Mouse (Mus musculus): ENCODE data around the gene Exoc4. TPM values are rescaled to one million over a fixed set of nuclear protein-coding genes. Genes with fewer than 3 reads are reported as not detected.

The Exoc4 gene
- polyA plus RNA-seq, 1 experiment = 15.5 TPM

GRCm38 (mm10) chr6:33899973-33900372, 651.1 kb downstream of the Exoc4 start:
- Histone ChIP-seq H3K4me3 (ENCODE audit: insufficient read depth, low read depth, low read length) (no peak overlapping the region), H3K4me1 (ENCODE audit: control insufficient read depth, insufficient read depth, insufficient read length, low read length) (no peaks in the 10 kb centered on the region)

GRCm38 (mm10) chr6:33900615-33901014, 651.7 kb downstream of the Exoc4 start:
- Histone ChIP-seq H3K4me3 (ENCODE audit: insufficient read depth, low read depth, low read length) (no peak overlapping the region), H3K4me1 (ENCODE audit: control insufficient read depth, insufficient read depth, insufficient read length, low read length) (no peaks in the 10 kb centered on the region), H3K27ac (replicated peaks; ENCODE audit: low read depth, low read length) (no peak overlapping the region)

More at GRCm38 (mm10) chr6:33899973-33900372, 651.1 kb downstream of the Exoc4 start:
- no peak overlapping the region for H3K27ac ChIP-seq (replicated peaks; ENCODE audit: low read depth, low read length)

- no peaks in the 10 kb centered on the region for H3K4me1 ChIP-seq (ENCODE audit: control insufficient read depth, insufficient read depth, insufficient read length, low read length)
- no peak overlapping the region for H3K27ac ChIP-seq (replicated peaks; ENCODE audit: low read depth, low read length)
- no peak overlapping the region for H3K4me3 ChIP-seq (ENCODE audit: insufficient read depth, low read depth, low read length)
These were observed 656.2 kb downstream of the Exoc4 start for GRCm38 (mm10) chr6:33905099-33905498.

GRCm38 (mm10) chr6:33910671-33911070, 661.8 kb downstream of the Exoc4 start:
- H3K27ac ChIP-seq (replicated peaks; ENCODE audit: low read depth, low read length) = no peak overlapping the region
- no peak overlapping the region for H3K4me3 ChIP-seq (ENCODE audit: insufficient read depth, low read depth, low read length)
- no peaks in the 10 kb centered on the region for H3K4me1 ChIP-seq (ENCODE audit: control insufficient read depth, insufficient read depth, insufficient read length, low read length)

GRCm38 (mm10) chr6:33913072-33913471, 664.2 kb downstream of the Exoc4 start:
- no peak overlapping the region for H3K27ac ChIP-seq (replicated peaks; ENCODE audit: low read depth, low read length)

GRCm38 (mm10) chr6:33913486-33913885, 664.6 kb downstream of the Exoc4 start:
- no peak overlapping the region for H3K4me3 ChIP-seq (ENCODE audit: insufficient read depth, low read depth, low read length)
- H3K4me1 ChIP-seq (ENCODE audit: control insufficient read depth, insufficient read depth, insufficient read length, low read length) = no peaks in the 10 kb centered on the region
- H3K27ac ChIP-seq (replicated peaks; ENCODE audit: low read depth, low read length) = no peak overlapping the region

More at GRCm38 (mm10) chr6:33913072-33913471, 664.2 kb downstream of the Exoc4 start:
- H3K4me3 ChIP-seq (ENCODE audit: insufficient read depth, low read depth, low read length) = no peak overlapping the region
- H3K4me1 ChIP-seq (ENCODE audit: control insufficient read depth, insufficient read depth, insufficient read length, low read length) = no peaks in the 10 kb centered on the region

- no peak overlapping the region for H3K27ac ChIP-seq (replicated peaks; ENCODE audit: low read depth, low read length)
- no peaks in the 10 kb centered on the region for H3K4me1 ChIP-seq (ENCODE audit: control insufficient read depth, insufficient read depth, insufficient read length, low read length)
- no peak overlapping the region for H3K4me3 ChIP-seq (ENCODE audit: insufficient read depth, low read depth, low read length)
These were observed 665.1 kb downstream of the Exoc4 start for GRCm38 (mm10) chr6:33913964-33914363.

GRCm38 (mm10) chr6:33923571-33923970, 674.7 kb downstream of the Exoc4 start:
- no peak overlapping the region for H3K4me3 ChIP-seq (ENCODE audit: insufficient read depth, low read depth, low read length)
- H3K27ac ChIP-seq (replicated peaks; ENCODE audit: low read depth, low read length) = no peak overlapping the region
- no peaks in the 10 kb centered on the region for H3K4me1 ChIP-seq (ENCODE audit: control insufficient read depth, insufficient read depth, insufficient read length, low read length)

GRCm38 (mm10) chr6:33924888-33925287, 676.0 kb downstream of the Exoc4 start:
- Histone ChIP-seq H3K27ac (replicated peaks; ENCODE audit: low read depth, low read length) (no peak overlapping the region), H3K4me1 (ENCODE audit: control insufficient read depth, insufficient read depth, insufficient read length, low read length) (no peaks in the 10 kb centered on the region), H3K4me3 (ENCODE audit: insufficient read depth, low read depth, low read length) (no peak overlapping the region)

GRCm38 (mm10) chr6:33929342-33930086, 680.6 kb downstream of the Exoc4 start:
- no peak overlapping the region for H3K4me3 ChIP-seq (ENCODE audit: insufficient read depth, low read depth, low read length)
- H3K27ac ChIP-seq (replicated peaks; ENCODE audit: low read depth, low read length) = no peak overlapping the region
- no peaks in the 10 kb centered on the region for H3K4me1 ChIP-seq (ENCODE audit: control insufficient read depth, insufficient read depth, insufficient read length, low read length)

- H3K4me1 ChIP-seq (ENCODE audit: control insufficient read depth, insufficient read depth, insufficient read length, low read length) = no peaks in the 10 kb centered on the region
- H3K27ac ChIP-seq (replicated peaks; ENCODE audit: low read depth, low read length) = no peak overlapping the region
- no peak overlapping the region for H3K4me3 ChIP-seq (ENCODE audit: insufficient read depth, low read depth, low read length)
These were observed 681.4 kb downstream of the Exoc4 start for GRCm38 (mm10) chr6:33930087-33930945.

- Histone ChIP-seq H3K27ac (replicated peaks; ENCODE audit: low read depth, low read length) (no peak overlapping the region), H3K4me3 (ENCODE audit: insufficient read depth, low read depth, low read length) (no peak overlapping the region), H3K4me1 (ENCODE audit: control insufficient read depth, insufficient read depth, insufficient read length, low read length) (no peaks in the 10 kb centered on the region)
These were observed 689.0 kb downstream of the Exoc4 start for GRCm38 (mm10) chr6:33937906-33938305.

- no peak overlapping the region for H3K27ac ChIP-seq (replicated peaks; ENCODE audit: low read depth, low read length)
- H3K4me3 ChIP-seq (ENCODE audit: insufficient read depth, low read depth, low read length) = no peak overlapping the region
- H3K4me1 ChIP-seq (ENCODE audit: control insufficient read depth, insufficient read depth, insufficient read length, low read length) = no peaks in the 10 kb centered on the region
These were observed 690.3 kb downstream of the Exoc4 start for GRCm38 (mm10) chr6:33939169-33939568.

- Histone ChIP-seq H3K27ac (replicated peaks; ENCODE audit: low read depth, low read length) (no peak overlapping the region), H3K4me3 (ENCODE audit: insufficient read depth, low read depth, low read length) (no peak overlapping the region), H3K4me1 (ENCODE audit: control insufficient read depth, insufficient read depth, insufficient read length, low read length) (no peaks in the 10 kb centered on the region)
These were observed 698.1 kb downstream of the Exoc4 start for GRCm38 (mm10) chr6:33946911-33947489.

GRCm38 (mm10) chr6:33950113-33950512, 701.2 kb downstream of the Exoc4 start:
- no peak overlapping the region for H3K4me3 ChIP-seq (ENCODE audit: insufficient read depth, low read depth, low read length)
- no peaks in the 10 kb centered on the region for H3K4me1 ChIP-seq (ENCODE audit: control insufficient read depth, insufficient read depth, insufficient read length, low read length)
- no peak overlapping the region for H3K27ac ChIP-seq (replicated peaks; ENCODE audit: low read depth, low read length)

Measured in brown adipose tissue, adult 24 weeks (tissue).